9 mouse cellular contexts compared by ENCODE assay signal in the genomic region with DNA sequence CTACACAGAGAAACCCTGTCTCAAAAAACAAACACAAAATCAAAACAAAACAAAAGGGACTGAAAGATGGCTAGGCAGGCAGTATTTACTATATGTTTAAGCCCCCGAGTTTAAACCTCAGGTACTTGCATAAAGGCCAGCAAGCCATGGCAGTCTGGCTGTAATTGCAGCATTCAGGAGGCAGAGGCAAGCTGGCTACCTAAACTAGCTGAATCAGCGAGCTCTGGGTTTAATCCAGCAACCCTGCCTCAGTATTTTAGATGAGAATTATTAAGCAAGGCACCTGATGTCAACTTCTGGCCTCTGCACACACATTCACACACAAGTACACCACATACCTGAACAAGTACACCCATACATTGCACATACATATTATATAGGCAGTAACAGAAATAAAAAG. TPM values are rescaled to one million over a fixed set of nuclear protein-coding genes. Genes with fewer than 3 reads are reported as not detected.
DNase-seq lines count a peak whose midpoint lies in the region; ATAC-seq and TF ChIP-seq lines count a peak whose summit lies in the region.
"Had no signal": no experiment of that assay in that cellular context is flagged by ENCODE, and none has a peak within 500 bp of the region (broad histone marks: within the 10 kb centered on the region; RNA-seq: fewer than 3 reads in every experiment).

No protein-coding gene starts in this region.

- DNase-seq in kidney, adult 2 months: peak; percentile 80
- no peak for DNase-seq in kidney, adult 18-20 months
- no peak for DNase-seq in MEL (ENCODE audit: low read depth, low spot score)
- no peak for DNase-seq in thymus, postnatal 4 days
- DNase-seq in right cerebral cortex, postnatal 25 days: no peak

- no peak overlapping the region for H3K9ac ChIP-seq in MEL (ENCODE audit: control insufficient read depth, low read depth, low read length, poor library complexity, severe bottlenecking)
- H3K9ac ChIP-seq in embryonic facial prominence, embryonic 13.5 days: no peak overlapping the region
- H3K9ac ChIP-seq in liver, embryonic 12.5 days: peak overlapping the region; percentile 31; the same call in 1 of the 2 replicates
- H3K9ac ChIP-seq: liver, embryonic 15.5 days had no signal

- H3K9me3 ChIP-seq in MEL (replicated peaks; ENCODE audit: insufficient read depth, low read length): no peaks in the 10 kb centered on the region
- H3K9me3 ChIP-seq in embryonic facial prominence, embryonic 13.5 days: no peaks in the 10 kb centered on the region
- H3K9me3 ChIP-seq in liver, embryonic 12.5 days (replicated peaks): no peaks in the 10 kb centered on the region
- H3K9me3 ChIP-seq: liver, embryonic 15.5 days had no signal

- H3K4me1 ChIP-seq in kidney, adult 2 months (ENCODE audit: control insufficient read depth, insufficient read depth, low read length): peaks cover 34% of the 10 kb centered on the region
- peaks cover 12 to 13% of the 10 kb centered on the region in 2 experiments for H3K4me1 ChIP-seq in MEL (ENCODE audit: control insufficient read depth in 1 of 2, insufficient read depth in 2 of 2, low read length in 2 of 2)
- peaks cover 23% of the 10 kb centered on the region for H3K4me1 ChIP-seq in embryonic facial prominence, embryonic 13.5 days
- peaks cover 31% of the 10 kb centered on the region for H3K4me1 ChIP-seq in liver, embryonic 12.5 days

- no peak for TF ChIP-seq CTCF in kidney, adult 2 months (conservative IDR thresholded peaks at IDR 0.05; ENCODE audit: insufficient read depth, insufficient read length, low read depth, low read length)
- no peak for TF ChIP-seq CTCF in MEL (IDR thresholded peaks at IDR 0.05 in 2 of 3, conservative IDR thresholded peaks at IDR 0.05 in 1 of 3; ENCODE audit: control insufficient read depth in 1 of 3, insufficient read depth in 1 of 3, low read depth in 2 of 3, low read length in 3 of 3, poor library complexity in 1 of 3, severe bottlenecking in 1 of 3)

- H3K27ac ChIP-seq in kidney, adult 2 months (ENCODE audit: insufficient read depth, low read depth, low read length): peak overlapping the region; percentile 98
- no peak overlapping the region for H3K27ac ChIP-seq in MEL (ENCODE audit: control insufficient read depth, low read depth, low read length)
- no peak overlapping the region for H3K27ac ChIP-seq in embryonic facial prominence, embryonic 13.5 days
- no peak overlapping the region for H3K27ac ChIP-seq in liver, embryonic 12.5 days
- H3K27ac ChIP-seq: liver, embryonic 15.5 days had no signal

- 43% methylated on average over 2 of the region's 2 CpGs for WGBS in kidney, adult 2 months
- 62% methylated on average over 2 of the region's 2 CpGs for WGBS in embryonic facial prominence, embryonic 13.5 days
- 65% methylated on average over 2 of the region's 2 CpGs for WGBS in liver, embryonic 12.5 days (ENCODE audit: insufficient replicate concordance)

- no peak for TF ChIP-seq EP300 in MEL (IDR thresholded peaks at IDR 0.05; ENCODE audit: low read depth in 1 of 2, low read length in 2 of 2)

- peaks cover 60% of the 10 kb centered on the region for H3K79me2 ChIP-seq in MEL (ENCODE audit: control insufficient read depth, insufficient read depth, low read length, poor library complexity)

- no peaks in the 10 kb centered on the region for H3K27me3 ChIP-seq in kidney, adult 2 months (replicated peaks; ENCODE audit: control insufficient read depth, insufficient read depth, low read length)
- no peaks in the 10 kb centered on the region for H3K27me3 ChIP-seq in MEL (ENCODE audit: control insufficient read depth in 1 of 2, insufficient read depth in 2 of 2, low read length in 2 of 2)
- H3K27me3 ChIP-seq in embryonic facial prominence, embryonic 13.5 days: no peaks in the 10 kb centered on the region
- H3K27me3 ChIP-seq in liver, embryonic 12.5 days (replicated peaks): peaks cover 5% of the 10 kb centered on the region
- H3K27me3 ChIP-seq: Patski had no signal

- no peak overlapping the region for H3K4me3 ChIP-seq in kidney, adult 2 months (ENCODE audit: insufficient read depth, low read depth, low read length)
- H3K4me3 ChIP-seq in MEL (ENCODE audit: control insufficient read depth in 1 of 2, insufficient read depth in 1 of 2, low read depth in 2 of 2, low read length in 2 of 2): no peak overlapping the region
- H3K4me3 ChIP-seq in embryonic facial prominence, embryonic 13.5 days: no peak overlapping the region
- no peak overlapping the region for H3K4me3 ChIP-seq in liver, embryonic 12.5 days
- H3K4me3 ChIP-seq: liver, embryonic 15.5 days had no signal

- no peak for ATAC-seq in embryonic facial prominence, embryonic 13.5 days (ENCODE audit: insufficient number of reproducible peaks, insufficient read depth, low FRiP score, low TSS enrichment, low read depth)
- ATAC-seq in liver, embryonic 12.5 days: no peak
- ATAC-seq: Patski had no signal

- no peak for TF ChIP-seq POLR2A in kidney, adult 2 months (IDR thresholded peaks at IDR 0.05; ENCODE audit: low read depth, low read length)
- no peak for TF ChIP-seq POLR2A in MEL (IDR thresholded peaks at IDR 0.05; ENCODE audit: control insufficient read depth in 1 of 2, insufficient read depth in 1 of 2, low read depth in 1 of 2, low read length in 2 of 2, poor library complexity in 1 of 2)

- peaks cover 8% of the 10 kb centered on the region for H3K36me3 ChIP-seq in kidney, adult 2 months (ENCODE audit: control insufficient read depth, insufficient read depth, low read length)
- H3K36me3 ChIP-seq in MEL (ENCODE audit: control insufficient read depth in 1 of 2, insufficient read depth in 2 of 2, low read length in 2 of 2): peaks cover 41 to 44% of the 10 kb centered on the region in 2 experiments
- peaks cover 44% of the 10 kb centered on the region for H3K36me3 ChIP-seq in embryonic facial prominence, embryonic 13.5 days
- peaks cover 67% of the 10 kb centered on the region for H3K36me3 ChIP-seq in liver, embryonic 12.5 days

- H3K4me2 ChIP-seq in embryonic facial prominence, embryonic 13.5 days: peak overlapping the region; percentile 26; the same call in 1 of the 2 replicates
- H3K4me2 ChIP-seq in liver, embryonic 12.5 days: peak overlapping the region; percentile 26
- H3K4me2 ChIP-seq: liver, embryonic 15.5 days had no signal

- TF ChIP-seq RAD21 in MEL (IDR thresholded peaks at IDR 0.05; ENCODE audit: low read depth, low read length): no peak

TF ChIP-seq in MEL, 35 proteins besides CTCF, POLR2A, EP300 and RAD21:
- TF ChIP-seq MAZ (IDR thresholded peaks at IDR 0.05; ENCODE audit: low read depth, low read length) (no peak), ZMIZ1 (IDR thresholded peaks at IDR 0.05; ENCODE audit: low read depth, low read length) (no peak), USF1 (IDR thresholded peaks at IDR 0.05; ENCODE audit: low read depth, low read length) (no peak), CHD2 (IDR thresholded peaks at IDR 0.05; ENCODE audit: low read length) (no peak), MAFK (IDR thresholded peaks at IDR 0.05; ENCODE audit: borderline replicate concordance, low read depth, low read length) (peak; percentile 55; the same call in 1 of the 2 replicates)

RNA-seq across cellular contexts. Expression of a gene that starts 4.0 kb away (rescaled TPM):
- 94.2 and 96.2 TPM in 2 replicates for polyA plus RNA-seq in kidney, adult 2 months (2012; rRNA removed)
- 115 and 117 TPM in 2 replicates for total RNA-seq in MEL (2012; rRNA removed)
- polyA plus RNA-seq in MEL (2012; ENCODE audit: insufficient read depth in 1 of 2, insufficient read length in 2 of 2, low read depth in 1 of 2, low replicate concordance in 2 of 2, missing spikeins in 1 of 2): 100 to 1,000 TPM; 176 to 199 TPM
- polyA plus RNA-seq in embryonic facial prominence, embryonic 13.5 days (2015; fragmentation: Nextera tagmentation; extraction: Ambion mirVana): 26.8 and 28.3 TPM in 2 replicates
- 44.2 and 45.7 TPM in 2 replicates for polyA plus RNA-seq in liver, embryonic 12.5 days (2016; fragmentation: Nextera tagmentation; extraction: Ambion mirVana)
